Mouse (Mus musculus): ENCODE measurements at regions not wholly inside any gene's neighbourhood (a gene's known extent, or its start where the extent isn't known, plus 50 kb on each side); places are given as distances from the start of the nearest gene placed in this dataset.
A peak's percentile ranks its signal among the peaks of the same experiment; 100 is the strongest.

DNA sequence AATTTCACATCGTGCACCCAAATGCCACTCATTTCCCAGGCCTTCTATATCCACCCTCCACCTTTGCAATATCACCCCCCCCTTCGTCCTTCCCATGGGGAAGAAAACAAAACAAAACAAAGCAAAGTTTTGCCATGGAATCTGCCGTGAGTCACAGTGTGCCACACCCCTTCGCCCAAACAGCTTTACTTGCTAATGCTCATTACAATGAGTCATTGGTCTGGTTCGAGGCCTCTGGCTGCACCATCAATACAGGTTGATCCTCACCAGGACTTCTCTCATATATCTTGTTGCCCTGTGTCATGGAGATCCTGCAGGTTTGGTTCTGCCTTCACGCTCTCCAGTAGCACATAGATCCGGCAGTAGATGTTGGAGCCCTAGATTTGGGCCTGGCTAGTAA, 660.3 kb upstream of the Zeb2 start:
- WGBS (ENCODE audit: insufficient replicate concordance) = 69% methylated on average over 7 of the region's 7 CpGs
- Histone ChIP-seq H3K36me3 (replicated peaks) (no peaks in the 10 kb centered on the region), H3K9ac (no peak overlapping the region), H3K9me3 (replicated peaks) (no peaks in the 10 kb centered on the region), H3K4me2 (no peak overlapping the region), H3K4me1 (replicated peaks) (no peaks in the 10 kb centered on the region), H3K27me3 (no peaks in the 10 kb centered on the region), H3K4me3 (replicated peaks) (no peak overlapping the region), H3K27ac (replicated peaks) (no peak overlapping the region)
- no peak for ATAC-seq (ENCODE audit: insufficient read depth)

DNA sequence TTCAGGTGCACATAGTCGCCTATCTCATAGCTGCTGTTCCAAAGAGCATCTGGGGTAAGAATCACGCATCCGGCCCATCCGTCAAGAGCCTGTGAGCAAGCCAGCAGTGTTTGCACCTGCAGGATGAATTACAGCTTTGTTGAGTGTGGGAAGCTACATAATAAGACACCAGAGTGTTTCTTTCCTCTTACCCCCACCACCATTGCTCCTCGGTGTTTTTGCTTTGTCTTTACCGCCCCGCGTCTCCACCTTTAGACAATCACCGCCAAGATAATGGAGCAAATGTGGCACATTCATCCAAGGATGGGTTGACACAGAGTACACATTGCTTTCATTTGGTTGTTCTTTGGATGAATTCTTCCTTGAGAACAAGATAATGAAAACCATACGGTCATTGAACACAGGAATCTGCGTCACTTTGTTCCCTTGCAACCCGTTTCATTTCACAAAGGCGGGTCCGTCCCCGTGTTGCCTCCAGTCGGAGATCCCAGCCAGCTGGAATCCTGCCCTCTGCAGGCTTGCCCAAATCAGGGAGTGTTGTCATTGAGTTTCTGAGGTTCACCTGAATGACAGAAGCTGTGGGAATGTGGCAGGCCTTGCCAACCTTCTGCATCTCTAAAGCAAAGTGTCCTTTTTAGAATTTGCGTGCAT, 659.4 kb upstream of the Zeb2 start:
- no peak for ATAC-seq (ENCODE audit: insufficient read depth)
- WGBS (ENCODE audit: insufficient replicate concordance) = 83% methylated on average over 17 of the region's 17 CpGs
- no peaks in the 10 kb centered on the region for H3K27me3 ChIP-seq
- no peaks in the 10 kb centered on the region for H3K9me3 ChIP-seq (replicated peaks)
- no peak overlapping the region for H3K27ac ChIP-seq (replicated peaks)
- no peaks in the 10 kb centered on the region for H3K36me3 ChIP-seq (replicated peaks)
- no peak overlapping the region for H3K4me2 ChIP-seq
- H3K4me1 ChIP-seq (replicated peaks) = no peaks in the 10 kb centered on the region
- H3K9ac ChIP-seq = no peak overlapping the region
- H3K4me3 ChIP-seq (replicated peaks) = no peak overlapping the region

DNA sequence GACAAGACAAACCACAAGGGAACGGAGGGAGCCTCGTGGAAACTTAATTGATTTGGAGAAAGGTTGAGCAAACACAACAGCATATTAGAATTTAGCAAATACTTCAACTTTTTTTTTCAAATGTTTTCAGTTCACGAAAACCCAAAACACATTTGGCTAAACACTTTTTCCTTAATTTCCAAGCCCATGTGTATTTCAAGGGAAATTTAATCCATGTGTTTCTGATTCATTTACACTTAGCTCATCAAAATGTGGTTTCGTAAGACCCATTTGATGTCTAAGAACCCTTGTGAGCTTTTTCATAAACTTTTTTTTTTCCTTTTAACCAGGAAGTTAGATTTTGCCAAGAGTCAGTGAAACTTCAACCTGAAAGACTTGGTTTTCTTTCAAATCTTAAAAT, 658.5 kb upstream of the Zeb2 start:
- no peaks in the 10 kb centered on the region for H3K4me1 ChIP-seq (replicated peaks)
- no peaks in the 10 kb centered on the region for H3K9me3 ChIP-seq (replicated peaks)
- WGBS (ENCODE audit: insufficient replicate concordance) = 71% methylated on average over 4 of the region's 4 CpGs
- ATAC-seq (ENCODE audit: insufficient read depth) = no peak
- H3K27ac ChIP-seq (replicated peaks) = no peak overlapping the region
- no peak overlapping the region for H3K9ac ChIP-seq
- no peak overlapping the region for H3K4me3 ChIP-seq (replicated peaks)
- H3K27me3 ChIP-seq = no peaks in the 10 kb centered on the region
- no peak overlapping the region for H3K4me2 ChIP-seq
- H3K36me3 ChIP-seq (replicated peaks) = no peaks in the 10 kb centered on the region

DNA sequence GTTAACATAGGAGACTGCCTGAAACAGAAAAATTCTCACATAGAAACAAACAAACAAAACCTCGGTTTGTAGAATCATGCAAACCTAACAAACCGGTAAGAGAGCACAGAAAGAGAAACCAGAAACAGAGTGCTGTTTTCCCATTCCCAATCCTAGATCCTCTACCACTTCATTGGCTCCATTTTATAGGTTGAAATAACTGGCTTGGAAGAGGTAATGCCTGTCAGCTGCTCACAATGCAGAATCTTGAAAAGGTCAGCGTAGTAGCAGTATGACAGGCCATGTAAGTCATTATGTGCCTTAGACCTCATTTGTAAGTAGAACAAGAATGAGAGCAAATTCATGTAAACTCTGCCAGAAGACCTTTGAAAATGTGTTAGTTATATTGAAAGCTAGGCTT, 657.2 kb upstream of the Zeb2 start:
- H3K36me3 ChIP-seq (replicated peaks) = no peaks in the 10 kb centered on the region
- WGBS (ENCODE audit: insufficient replicate concordance) = 73% methylated on average over 3 of the region's 3 CpGs
- no peak overlapping the region for H3K4me3 ChIP-seq (replicated peaks)
- H3K4me2 ChIP-seq = no peak overlapping the region
- H3K9me3 ChIP-seq (replicated peaks) = no peaks in the 10 kb centered on the region
- H3K27ac ChIP-seq (replicated peaks) = no peak overlapping the region
- H3K4me1 ChIP-seq (replicated peaks) = no peaks in the 10 kb centered on the region
- H3K27me3 ChIP-seq = no peaks in the 10 kb centered on the region
- H3K9ac ChIP-seq = no peak overlapping the region
- ATAC-seq (ENCODE audit: insufficient read depth) = no peak

GRCm38 (mm10) chr2:45757176-45757575, 640.0 kb upstream of the Zeb2 start:
- Histone ChIP-seq H3K4me2 (no peak overlapping the region), H3K9me3 (replicated peaks) (no peaks in the 10 kb centered on the region), H3K27ac (replicated peaks) (no peak overlapping the region), H3K4me3 (replicated peaks) (no peak overlapping the region), H3K36me3 (replicated peaks) (no peaks in the 10 kb centered on the region), H3K9ac (no peak overlapping the region), H3K4me1 (replicated peaks) (no peaks in the 10 kb centered on the region), H3K27me3 (no peaks in the 10 kb centered on the region)
- 39% methylated on average over 1 of the region's 1 CpGs for WGBS (ENCODE audit: insufficient replicate concordance)
- no peak for ATAC-seq (ENCODE audit: insufficient read depth)

- no peak overlapping the region for H3K9ac ChIP-seq
- no peak for ATAC-seq (ENCODE audit: insufficient read depth)
- 56% methylated on average over 3 of the region's 3 CpGs for WGBS (ENCODE audit: insufficient replicate concordance)
- no peaks in the 10 kb centered on the region for H3K4me1 ChIP-seq (replicated peaks)
- H3K27me3 ChIP-seq = no peaks in the 10 kb centered on the region
- no peak overlapping the region for H3K4me3 ChIP-seq (replicated peaks)
- no peak overlapping the region for H3K4me2 ChIP-seq
- H3K27ac ChIP-seq (replicated peaks) = no peak overlapping the region
- no peaks in the 10 kb centered on the region for H3K36me3 ChIP-seq (replicated peaks)
- no peaks in the 10 kb centered on the region for H3K9me3 ChIP-seq (replicated peaks)
Observed at GRCm38 (mm10) chr2:45756395-45756794, 639.2 kb upstream of the Zeb2 start.

DNA sequence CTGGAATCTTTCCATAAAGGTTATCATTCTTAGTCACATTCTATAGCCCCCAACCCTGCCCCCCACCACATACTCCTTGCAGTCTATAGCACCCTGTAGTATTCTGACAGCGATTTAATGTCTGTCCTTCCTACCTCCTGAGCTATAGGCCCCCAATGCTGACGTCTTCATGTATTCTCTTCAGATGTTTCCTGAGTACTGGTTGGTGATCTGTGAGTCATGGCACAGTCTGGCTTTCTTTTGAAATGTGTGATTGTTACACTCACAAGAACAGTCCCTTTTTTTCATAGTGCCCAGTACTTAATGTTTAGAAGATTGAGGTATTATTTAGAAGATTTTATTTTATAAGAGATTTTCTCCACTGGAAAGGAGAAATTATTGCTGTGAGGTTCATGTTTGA, 634.6 kb upstream of the Zeb2 start:
- Histone ChIP-seq H3K27ac (replicated peaks) (no peak overlapping the region), H3K4me1 (replicated peaks) (no peaks in the 10 kb centered on the region), H3K4me3 (replicated peaks) (no peak overlapping the region), H3K4me2 (no peak overlapping the region), H3K9me3 (replicated peaks) (no peaks in the 10 kb centered on the region), H3K9ac (no peak overlapping the region), H3K27me3 (no peaks in the 10 kb centered on the region), H3K36me3 (replicated peaks) (no peaks in the 10 kb centered on the region)
- ATAC-seq (ENCODE audit: insufficient read depth) = no peak
- 32% methylated on average over 2 of the region's 2 CpGs for WGBS (ENCODE audit: insufficient replicate concordance)

- Histone ChIP-seq H3K27ac (replicated peaks) (no peak overlapping the region), H3K4me1 (replicated peaks) (no peaks in the 10 kb centered on the region), H3K4me3 (replicated peaks) (no peak overlapping the region), H3K27me3 (no peaks in the 10 kb centered on the region), H3K36me3 (replicated peaks) (no peaks in the 10 kb centered on the region), H3K4me2 (no peak overlapping the region), H3K9me3 (replicated peaks) (no peaks in the 10 kb centered on the region), H3K9ac (no peak overlapping the region)
- ATAC-seq (ENCODE audit: insufficient read depth) = no peak
- 66% methylated on average over 2 of the region's 2 CpGs for WGBS (ENCODE audit: insufficient replicate concordance)
Observed at GRCm38 (mm10) chr2:45749379-45749778, 632.2 kb upstream of the Zeb2 start.

- Histone ChIP-seq H3K27me3 (no peaks in the 10 kb centered on the region), H3K4me1 (replicated peaks) (no peaks in the 10 kb centered on the region), H3K4me2 (no peak overlapping the region), H3K27ac (replicated peaks) (no peak overlapping the region), H3K4me3 (replicated peaks) (no peak overlapping the region), H3K9me3 (replicated peaks) (no peaks in the 10 kb centered on the region), H3K36me3 (replicated peaks) (no peaks in the 10 kb centered on the region), H3K9ac (no peak overlapping the region)
- ATAC-seq (ENCODE audit: insufficient read depth) = peak; percentile 37
- 55% methylated on average over 7 of the region's 7 CpGs for WGBS (ENCODE audit: insufficient replicate concordance)
Observed at GRCm38 (mm10) chr2:45747263-45748236, 630.4 kb upstream of the Zeb2 start.

DNA sequence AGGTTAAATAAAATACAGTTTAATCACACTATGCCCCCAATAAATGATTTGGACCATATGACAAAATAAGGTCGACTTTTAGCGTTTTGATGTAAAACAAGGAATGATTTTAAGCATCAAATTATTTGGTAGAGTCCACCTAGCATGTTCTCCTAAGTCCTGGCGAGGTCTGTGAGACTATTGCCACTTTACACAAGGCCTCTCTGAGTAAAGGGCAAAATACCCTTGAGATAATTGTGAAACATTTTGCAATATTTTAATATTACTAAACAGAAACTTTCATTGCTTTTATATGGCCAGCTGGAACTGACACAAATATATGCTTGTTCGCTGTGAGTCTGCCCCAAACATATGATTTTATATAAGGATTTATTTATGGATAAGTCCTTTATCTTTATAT, 629.4 kb upstream of the Zeb2 start:
- H3K4me2 ChIP-seq = no peak overlapping the region
- H3K27ac ChIP-seq (replicated peaks) = no peak overlapping the region
- 65% methylated on average over 4 of the region's 4 CpGs for WGBS (ENCODE audit: insufficient replicate concordance)
- H3K9ac ChIP-seq = no peak overlapping the region
- H3K27me3 ChIP-seq = no peaks in the 10 kb centered on the region
- no peak for ATAC-seq (ENCODE audit: insufficient read depth)
- H3K4me1 ChIP-seq (replicated peaks) = no peaks in the 10 kb centered on the region
- H3K4me3 ChIP-seq (replicated peaks) = no peak overlapping the region
- no peaks in the 10 kb centered on the region for H3K36me3 ChIP-seq (replicated peaks)
- no peaks in the 10 kb centered on the region for H3K9me3 ChIP-seq (replicated peaks)

GRCm38 (mm10) chr2:45736278-45736677, 619.1 kb upstream of the Zeb2 start:
- Histone ChIP-seq H3K4me3 (replicated peaks) (no peak overlapping the region), H3K9ac (no peak overlapping the region), H3K4me1 (replicated peaks) (no peaks in the 10 kb centered on the region), H3K27me3 (no peaks in the 10 kb centered on the region), H3K4me2 (no peak overlapping the region), H3K36me3 (replicated peaks) (no peaks in the 10 kb centered on the region), H3K27ac (replicated peaks) (no peak overlapping the region), H3K9me3 (replicated peaks) (no peaks in the 10 kb centered on the region)
- no peak for ATAC-seq (ENCODE audit: insufficient read depth)
- 62% methylated on average over 2 of the region's 2 CpGs for WGBS (ENCODE audit: insufficient replicate concordance)

Data from liver, embryonic 15.5 days (tissue).